Mouse (Mus musculus) heart, adult 10 weeks (tissue): Measurements from ENCODE around the gene Olfm1. TPM values are rescaled to one million over a fixed set of nuclear protein-coding genes. Genes with fewer than 3 reads are reported as not detected.

Experiments
- polyA plus RNA-seq: library from polyadenylated mRNA; stranded (reverse); fragments of 350-450 nt; fragmentation: Illumina TruSeq; extraction: RNeasy Lipid Tissue Mini Kit (QIAGEN cat#74804); gene quantifications from one replicate; pipeline ENCODE4 v1.2.3, GENCODE M21; 2014; ENCODE audit warnings: low read depth, low replicate concordance

Olfm1 gene
- polyA plus RNA-seq, result 13.4 TPM

DNA sequence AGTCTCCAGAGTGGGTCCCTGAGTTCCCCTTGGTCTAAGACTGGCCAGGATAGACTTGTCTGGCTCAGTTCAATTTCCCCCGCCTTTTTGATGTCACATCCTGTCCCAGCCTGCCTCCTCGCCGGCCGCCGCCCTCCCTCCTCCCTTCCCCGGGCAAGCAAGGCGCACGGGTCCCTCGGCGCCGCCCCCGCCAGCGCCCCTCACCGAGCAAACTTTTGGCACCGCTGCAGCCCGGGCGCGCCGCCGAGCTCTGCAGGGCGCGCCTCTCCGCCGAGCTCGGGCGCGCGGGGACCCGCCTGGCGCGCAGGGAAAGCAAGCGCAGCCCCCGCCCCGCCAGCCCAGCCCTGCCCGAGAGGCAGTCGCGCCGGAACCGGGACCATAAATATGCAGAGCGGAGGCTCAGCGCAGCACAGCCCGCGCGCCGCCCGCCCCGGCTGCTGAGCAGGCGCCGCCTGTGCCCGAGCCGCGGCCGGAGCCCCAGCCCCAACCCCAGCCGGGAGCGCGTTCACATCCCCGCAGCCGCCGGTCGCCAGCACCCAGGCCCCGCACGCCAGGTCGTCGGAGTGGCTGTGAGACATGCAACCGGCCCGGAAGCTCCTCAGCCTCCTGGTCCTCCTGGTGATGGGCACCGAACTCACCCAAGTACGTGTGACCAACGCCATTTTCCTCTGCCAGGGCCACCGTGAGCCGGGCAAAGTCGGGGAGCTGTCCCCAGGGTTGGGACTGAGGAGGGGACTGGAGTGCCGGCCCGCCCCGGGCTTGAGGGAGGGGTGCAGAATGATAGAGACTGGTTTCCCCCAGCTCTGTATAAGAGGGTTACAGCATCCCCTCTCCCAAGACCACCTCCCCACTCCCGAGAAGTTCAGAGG is at the start of gene Olfm1:
Gene Olfm1 (plus strand): TSS at position 172 of the 869 bp plus-strand sequence.

Other genes starting within 250 kb of the Olfm1 start
- not detected for gene Fcnb, start 108.1 kb upstream of the Olfm1 start, polyA plus RNA-seq